8 mouse cellular contexts compared by ENCODE assay signal in the genomic region with DNA sequence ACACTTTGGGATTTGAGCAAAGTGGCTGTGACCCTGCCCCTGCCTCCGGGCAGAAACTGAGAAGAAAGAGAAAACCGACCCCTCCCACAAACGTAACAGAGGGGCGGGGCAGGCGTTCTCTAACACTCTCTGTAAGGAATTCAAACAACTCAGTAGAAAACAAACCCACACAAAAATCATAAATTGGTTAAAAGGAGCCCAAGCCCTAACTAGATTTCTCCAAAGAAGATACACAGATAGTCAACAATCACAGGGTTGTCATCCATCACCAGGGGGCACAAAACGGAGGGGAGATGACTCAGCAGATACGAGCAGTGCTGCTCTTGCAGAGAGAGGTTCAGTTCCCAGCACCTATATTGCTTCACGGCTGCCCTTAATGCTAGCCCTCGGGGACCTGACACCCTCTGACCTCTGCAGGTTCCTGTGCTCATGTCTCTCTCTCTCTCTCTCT.
DNase-seq lines count a peak whose midpoint lies in the region; ATAC-seq lines count a peak whose summit lies in the region.

No protein-coding gene starts in this region.

- no peaks in the 10 kb centered on the region for H3K27me3 ChIP-seq in forebrain, embryonic 16.5 days (replicated peaks; ENCODE audit: control insufficient read depth, insufficient read depth, low read length)
- no peaks in the 10 kb centered on the region for H3K27me3 ChIP-seq in limb, embryonic 11.5 days (ENCODE audit: control insufficient read depth, insufficient read depth, low read length)
- no peaks in the 10 kb centered on the region for H3K27me3 ChIP-seq in midbrain, embryonic 13.5 days

- H3K36me3 ChIP-seq in forebrain, embryonic 16.5 days (ENCODE audit: control insufficient read depth, insufficient read depth), result no peaks in the 10 kb centered on the region
- no peaks in the 10 kb centered on the region for H3K36me3 ChIP-seq in limb, embryonic 11.5 days (ENCODE audit: control insufficient read depth, insufficient read depth, low read length)
- no peaks in the 10 kb centered on the region for H3K36me3 ChIP-seq in midbrain, embryonic 13.5 days

- H3K4me2 ChIP-seq in forebrain, embryonic 16.5 days (ENCODE audit: low read length), result peak overlapping the region; percentile 46
- peak overlapping the region; percentile 40; the same call in 1 of the 2 replicates for H3K4me2 ChIP-seq in limb, embryonic 11.5 days (ENCODE audit: low read depth, severe bottlenecking)
- peak overlapping the region; percentile 44 for H3K4me2 ChIP-seq in midbrain, embryonic 13.5 days (replicated peaks)

- 0 out of 2 replicates have a peak, but pooled peaks cover 7% of the 10 kb centered on the region for H3K4me1 ChIP-seq in forebrain, embryonic 16.5 days (replicated peaks; ENCODE audit: control insufficient read depth, insufficient read depth, low read length)
- no peaks in the 10 kb centered on the region for H3K4me1 ChIP-seq in limb, embryonic 11.5 days (ENCODE audit: control insufficient read depth, insufficient read depth, low read length)
- 0 out of 2 replicates have a peak, but pooled peaks cover 2% of the 10 kb centered on the region for H3K4me1 ChIP-seq in midbrain, embryonic 13.5 days (replicated peaks)

- H3K27ac ChIP-seq in forebrain, embryonic 16.5 days (ENCODE audit: low read length), result no peak overlapping the region
- no peak overlapping the region for H3K27ac ChIP-seq in limb, embryonic 11.5 days (replicated peaks; ENCODE audit: low read depth, low read length)
- H3K27ac ChIP-seq in midbrain, embryonic 13.5 days, result no peak overlapping the region

- peak overlapping the region; percentile 25 for H3K4me3 ChIP-seq in forebrain, embryonic 16.5 days (replicated peaks; ENCODE audit: low read length)
- H3K4me3 ChIP-seq in limb, embryonic 11.5 days (ENCODE audit: low read depth, low read length), result peak overlapping the region; percentile 17; the same call in 1 of the 2 replicates
- H3K4me3 ChIP-seq in midbrain, embryonic 13.5 days (replicated peaks), result peak overlapping the region; percentile 12

- ATAC-seq in forebrain, embryonic 16.5 days, result no peak
- ATAC-seq in limb, embryonic 11.5 days (ENCODE audit: insufficient number of reproducible peaks, low FRiP score, low TSS enrichment, low read depth), result 0 out of 2 replicates have a peak, but pooled peaks have one; percentile 35
- no peak for ATAC-seq in midbrain, embryonic 13.5 days
- ATAC-seq in inflammation-experienced regulatory T-cells, adult 6 months, result no peak

- WGBS in forebrain, embryonic 16.5 days, result 8% methylated on average over 9 of the region's 9 CpGs
- WGBS in limb, embryonic 11.5 days, result 4% methylated on average over 9 of the region's 9 CpGs
- 6% methylated on average over 9 of the region's 9 CpGs for WGBS in midbrain, embryonic 13.5 days

- no peaks in the 10 kb centered on the region for H3K9me3 ChIP-seq in forebrain, embryonic 16.5 days (ENCODE audit: control insufficient read depth, low read length)
- H3K9me3 ChIP-seq in limb, embryonic 11.5 days (ENCODE audit: control insufficient read depth, low read length), result no peaks in the 10 kb centered on the region
- H3K9me3 ChIP-seq in midbrain, embryonic 13.5 days, result no peaks in the 10 kb centered on the region

- H3K9ac ChIP-seq in forebrain, embryonic 16.5 days (replicated peaks; ENCODE audit: low read depth, low read length), result no peak overlapping the region; the same call in 1 of the 2 replicates
- H3K9ac ChIP-seq in limb, embryonic 11.5 days (ENCODE audit: low read length), result no peak overlapping the region
- H3K9ac ChIP-seq in midbrain, embryonic 13.5 days (replicated peaks), result no peak overlapping the region

- DNase-seq in retina, postnatal 1 day, result peak; percentile 40
- DNase-seq in retina, embryonic 14.5 days (ENCODE audit: low spot score), result no peak
- DNase-seq in limb, embryonic 11.5 days (ENCODE audit: low spot score), result peak; percentile 59
- DNase-seq in ovary, postnatal 36 days (ENCODE audit: low spot score), result no peak
- DNase-seq in layer of hippocampus, adult 8-10 months (ENCODE audit: low spot score in 2 of 2), result no peak

Comparison
In these comparisons a context has a peak if more than half of its experiments do, and no peak if none do; other contexts are left out.
1. DNase-seq: peak in retina, postnatal 1 day (single experiment) and limb, embryonic 11.5 days (single experiment); none in retina, embryonic 14.5 days (single experiment), ovary, postnatal 36 days (single experiment) and layer of hippocampus, adult 8-10 months (0 of 2).
2. Peak in every context shown above with its lines, with median percentiles within 50 percentile points of each other: H3K4me2 ChIP-seq and H3K4me3 ChIP-seq.